Mouse (Mus musculus) small intestine, adult 2 months (tissue): ENCODE data around the gene Oprm1.

ENCODE experiments used
- CTCF ChIP-seq: fragments of 200-500 bp; IDR thresholded peaks from 2 replicates; pipeline ENCODE4 v1.5.1; 2012; ENCODE audit warnings: low read depth, mild to moderate bottlenecking, control low read depth, inconsistent platforms, low read length, moderate library complexity, mixed read lengths; ENCODE audit not compliant: insufficient replicate concordance, insufficient read length; ENCODE audit errors: extremely low read depth
- POLR2A ChIP-seq: fragments of 200-500 bp; IDR thresholded peaks from 2 replicates; pipeline ENCODE4 v1.6.1; 2012; ENCODE audit warnings: low read depth, mild to moderate bottlenecking, control low read depth, inconsistent platforms, low read length, moderate library complexity

GRCm38 (mm10) chr10:7054560-7055205 lies 296.4 kb downstream of the Oprm1 start:
- TF ChIP-seq CTCF, result no peak
- no peak for TF ChIP-seq POLR2A
